Mouse (Mus musculus): Measurements from ENCODE around the gene Sh3rf3.

GRCm38 (mm10) chr10:58944930-58945329, 131.8 kb downstream of the Sh3rf3 start:
- TF ChIP-seq CTCF (IDR thresholded peaks at IDR 0.05; ENCODE audit: low read depth), result no peak
- no peak for TF ChIP-seq EP300 (IDR thresholded peaks at IDR 0.05; ENCODE audit: low read depth)
